Mouse (Mus musculus) CH12.LX (cell line): ENCODE measurements at regions not wholly inside any gene's neighbourhood (a gene's known extent, or its start where the extent isn't known, plus 50 kb on each side); places are given as distances from the start of the nearest gene placed in this dataset.

Source experiments
- DNase-seq: peaks from one replicate; pipeline ENCODE4 v3.0.0-alpha.2; 2013; ENCODE audit errors: extremely low read depth
- H3K27ac ChIP-seq: 2 replicates; pipeline ENCODE4 v1.5.1; 2012; ENCODE audit warnings: low read depth, mild to moderate bottlenecking, control low read depth, moderate library complexity; ENCODE audit not compliant: insufficient read depth
- H3K27me3 ChIP-seq: replicated peaks from 2 replicates; pipeline ENCODE3; 2012; ENCODE audit warnings: inconsistent platforms
- H3K36me3 ChIP-seq, 2 experiments: replicated peaks in 1 of 2; 2 replicates each; pipeline versions ENCODE3 to v1.6.1; 2012; ENCODE audit warnings: inconsistent platforms in 1 of 2, low read length in 1 of 2, mild to moderate bottlenecking in 1 of 2, mixed read lengths in 1 of 2, moderate library complexity in 1 of 2; ENCODE audit not compliant: control insufficient read depth in 1 of 2, insufficient read depth in 1 of 2
- H3K4me1 ChIP-seq, 2 experiments: 2 replicates each; pipeline ENCODE4 v1.6.1; 2012; ENCODE audit warnings: inconsistent platforms in 1 of 2, moderate library complexity in 1 of 2; ENCODE audit not compliant: insufficient read depth in 2 of 2, control insufficient read depth in 1 of 2
- H3K4me2 ChIP-seq: 2 replicates; pipeline ENCODE4 v1.6.1; 2012; ENCODE audit warnings: low read depth, mild to moderate bottlenecking, control low read depth; ENCODE audit not compliant: poor library complexity, insufficient read depth, severe bottlenecking
- H3K4me3 ChIP-seq, 3 experiments: fragments of 150-350 bp in 1 of 3; sonication (generic) in 1 of 3; replicated peaks in 1 of 3; 2 replicates each; pipeline versions ENCODE3 to v1.5.1; 2011 to 2012; ENCODE audit warnings: low read depth in 2 of 3, low read length in 2 of 3, mild to moderate bottlenecking in 2 of 3, moderate library complexity in 2 of 3, control low read depth in 1 of 3, improper control_type of control experiment in 1 of 3, inconsistent platforms in 1 of 3, mixed read lengths in 1 of 3; ENCODE audit not compliant: poor library complexity in 1 of 3
- H3K79me2 ChIP-seq: replicated peaks from 2 replicates; pipeline ENCODE4 v1.6.1; 2012; ENCODE audit warnings: mild to moderate bottlenecking, moderate library complexity; ENCODE audit not compliant: control insufficient read depth, poor library complexity, insufficient read depth, severe bottlenecking; ENCODE audit errors: extremely low read depth
- H3K9ac ChIP-seq: 2 replicates; pipeline ENCODE4 v1.6.1; 2012; ENCODE audit warnings: low read depth, mild to moderate bottlenecking, control low read depth, moderate library complexity; ENCODE audit not compliant: insufficient read depth
- H3K9me3 ChIP-seq: replicated peaks from 2 replicates; pipeline ENCODE3; 2012; ENCODE audit warnings: low read length, inconsistent platforms, mixed read lengths
- CHD1 ChIP-seq: IDR thresholded peaks from 2 replicates; pipeline ENCODE4 v1.6.1; 2012; ENCODE audit warnings: low read depth, low read length, improper control_type of control experiment, inconsistent platforms
- CHD2 ChIP-seq: IDR thresholded peaks from 2 replicates; pipeline ENCODE4 v1.6.1; 2011; ENCODE audit warnings: low read length, improper control_type of control experiment
- CTCF ChIP-seq, 2 experiments: IDR thresholded peaks in 1 of 2; conservative IDR thresholded peaks in 1 of 2; 2 replicates each; pipeline ENCODE4 v1.5.1; 2011 to 2012; ENCODE audit warnings: low read depth in 2 of 2, low read length in 2 of 2, improper control_type of control experiment in 1 of 2, inconsistent platforms in 1 of 2, mild to moderate bottlenecking in 1 of 2, moderate library complexity in 1 of 2
- ELF1 ChIP-seq: IDR thresholded peaks from 2 replicates; pipeline ENCODE4 v1.6.1; 2014; ENCODE audit warnings: low read depth, mild to moderate bottlenecking, inconsistent platforms, low read length, improper control_type of control experiment
- EP300 ChIP-seq: IDR thresholded peaks from 2 replicates; pipeline ENCODE4 v1.6.1; 2011; ENCODE audit warnings: low read length, improper control_type of control experiment
- ETS1 ChIP-seq: conservative IDR thresholded peaks from 2 replicates; pipeline ENCODE4 v1.6.1; 2012; ENCODE audit warnings: low read depth, mild to moderate bottlenecking, inconsistent platforms, low read length, improper control_type of control experiment, moderate library complexity
- HCFC1 ChIP-seq: IDR thresholded peaks from 2 replicates; pipeline ENCODE4 v1.6.1; 2012; ENCODE audit warnings: low read depth, mild to moderate bottlenecking, inconsistent platforms, low read length, improper control_type of control experiment
- IRF4 ChIP-seq: IDR thresholded peaks from 2 replicates; pipeline ENCODE4 v1.6.1; 2014; ENCODE audit warnings: low read depth, mild to moderate bottlenecking, inconsistent platforms, low read length, improper control_type of control experiment
- JUN ChIP-seq: IDR thresholded peaks from 2 replicates; pipeline ENCODE4 v1.6.1; 2011; ENCODE audit warnings: low read depth, mild to moderate bottlenecking, low read length, improper control_type of control experiment, moderate library complexity; ENCODE audit not compliant: insufficient read depth
- JUND ChIP-seq: conservative IDR thresholded peaks from 2 replicates; pipeline ENCODE4 v1.6.1; 2011; ENCODE audit warnings: low read depth, low read length, improper control_type of control experiment
- MAX ChIP-seq: IDR thresholded peaks from 2 replicates; pipeline ENCODE4 v1.6.1; 2011; ENCODE audit warnings: low read length, improper control_type of control experiment
- MAZ ChIP-seq: IDR thresholded peaks from 2 replicates; pipeline ENCODE4 v1.6.1; 2012; ENCODE audit warnings: low read depth, mild to moderate bottlenecking, inconsistent platforms, low read length, improper control_type of control experiment, moderate library complexity
- MEF2A ChIP-seq: IDR thresholded peaks from 2 replicates; pipeline ENCODE4 v1.6.1; 2014; ENCODE audit warnings: low read depth, mild to moderate bottlenecking, inconsistent platforms, low read length, improper control_type of control experiment, borderline replicate concordance
- MXI1 ChIP-seq: IDR thresholded peaks from 2 replicates; pipeline ENCODE4 v1.6.1; 2011; ENCODE audit warnings: mild to moderate bottlenecking, low read depth, low read length, improper control_type of control experiment
- MYC ChIP-seq: IDR thresholded peaks from 2 replicates; pipeline ENCODE4 v1.6.1; 2011; ENCODE audit warnings: low read depth, mild to moderate bottlenecking, improper control_type of control experiment, low read length
- NRF1 ChIP-seq: IDR thresholded peaks from 2 replicates; pipeline ENCODE4 v1.6.1; 2014; ENCODE audit warnings: low read depth, mild to moderate bottlenecking, inconsistent platforms, low read length, improper control_type of control experiment, moderate library complexity
- PAX5 ChIP-seq: IDR thresholded peaks from 2 replicates; pipeline ENCODE4 v1.6.1; 2012; ENCODE audit warnings: low read length, inconsistent platforms, mixed read lengths
- POLR2AphosphoS2 ChIP-seq: IDR thresholded peaks from 2 replicates; pipeline ENCODE4 v1.6.1; 2011; ENCODE audit warnings: low read depth, low read length, improper control_type of control experiment
- RAD21 ChIP-seq: IDR thresholded peaks from 2 replicates; pipeline ENCODE4 v1.6.1; 2011; ENCODE audit warnings: low read depth, mild to moderate bottlenecking, low read length, improper control_type of control experiment, moderate library complexity
- SMC3 ChIP-seq: IDR thresholded peaks from 2 replicates; pipeline ENCODE4 v1.6.1; 2011; ENCODE audit warnings: low read depth, low read length, improper control_type of control experiment
- TBP ChIP-seq: conservative IDR thresholded peaks from 2 replicates; pipeline ENCODE4 v1.6.1; 2011; ENCODE audit warnings: low read depth, low read length, improper control_type of control experiment
- TCF12 ChIP-seq: IDR thresholded peaks from 2 replicates; pipeline ENCODE4 v1.6.1; 2014; ENCODE audit warnings: low read depth, mild to moderate bottlenecking, inconsistent platforms, low read length, improper control_type of control experiment
- UBTF ChIP-seq: IDR thresholded peaks from 2 replicates; pipeline ENCODE4 v1.6.1; 2012; ENCODE audit warnings: low read depth, mild to moderate bottlenecking, inconsistent platforms, low read length, improper control_type of control experiment, moderate library complexity
- USF1 ChIP-seq: IDR thresholded peaks from 2 replicates; pipeline ENCODE4 v1.6.1; 2014; ENCODE audit warnings: low read depth, mild to moderate bottlenecking, inconsistent platforms, low read length, improper control_type of control experiment
- USF2 ChIP-seq: conservative IDR thresholded peaks from 2 replicates; pipeline ENCODE4 v1.6.1; 2011; ENCODE audit warnings: low read depth, low read length, improper control_type of control experiment
- ZKSCAN1 ChIP-seq: IDR thresholded peaks from 2 replicates; pipeline ENCODE4 v1.6.1; 2012; ENCODE audit warnings: low read depth, inconsistent platforms, low read length, improper control_type of control experiment, borderline replicate concordance
- ZNF384 ChIP-seq: IDR thresholded peaks from 2 replicates; pipeline ENCODE4 v1.6.1; 2012; ENCODE audit warnings: low read depth, low read length, improper control_type of control experiment, inconsistent platforms
- dilution Hi-C: fragments of 300-500 bp; cut with MboI; formaldehyde crosslinking; loops from 2 replicates; pipeline ENCODE4 v1.14.3; 2020; ENCODE audit warnings: low sequenced_read_pairs; ENCODE audit not compliant: extremely low pct_unique_long_range_greater_than_20kb, extremely low pct_ligation_motif_present
- in situ Hi-C: fragments of 300-500 bp; cut with MboI; formaldehyde crosslinking; loops from 3 replicates; pipeline ENCODE4 v1.14.3; 2019; ENCODE audit warnings: low sequenced_read_pairs, low pct_ligation_motif_present, low pct_unique_long_range_greater_than_20kb, mixed read lengths

DNA sequence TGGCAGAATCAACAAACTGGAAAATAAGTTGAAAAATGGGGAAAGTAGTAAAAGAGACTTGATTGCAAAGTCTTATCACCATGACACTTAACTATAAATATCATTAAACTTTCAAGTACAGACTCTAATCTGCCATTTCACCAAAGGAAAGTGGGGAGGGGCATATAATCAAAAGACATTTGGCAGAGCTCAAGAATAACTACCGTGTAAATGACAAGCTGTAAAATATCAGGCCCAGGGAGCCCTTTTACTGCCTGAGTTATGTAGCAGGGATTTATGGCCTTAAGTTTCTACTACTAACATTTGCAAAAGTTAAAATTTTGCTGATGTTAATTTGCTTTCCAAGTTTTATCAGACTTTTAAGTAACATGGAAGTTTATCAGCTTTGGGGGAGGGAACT lies 620.1 kb downstream of the Nebl start:
- H3K9ac ChIP-seq, result no peak overlapping the region
- no peak overlapping the region for H3K4me2 ChIP-seq
- no peaks in the 10 kb centered on the region for H3K4me1 ChIP-seq
- dilution Hi-C loops, result no loop called here
- in situ Hi-C loops, result no loop called here
- H3K9me3 ChIP-seq, result no peaks in the 10 kb centered on the region
- TF ChIP-seq POLR2AphosphoS2, result no peak
- TF ChIP-seq TCF12, result no peak
- no peak for TF ChIP-seq MAZ
- TF ChIP-seq USF2, result no peak
- no peak for TF ChIP-seq ZNF384
- no peak for TF ChIP-seq IRF4
- no peak for TF ChIP-seq EP300
- TF ChIP-seq TBP, result no peak
- TF ChIP-seq CHD1, result no peak
- no peak for TF ChIP-seq PAX5
- no peak for TF ChIP-seq ELF1
- no peak for TF ChIP-seq NRF1
- TF ChIP-seq ZKSCAN1, result no peak
- no peak for TF ChIP-seq JUND
- no peak for TF ChIP-seq SMC3
- no peak for TF ChIP-seq MAX
- TF ChIP-seq MEF2A, result no peak
- TF ChIP-seq HCFC1, result no peak
- no peak for TF ChIP-seq USF1
- no peak for TF ChIP-seq RAD21
- no peaks in the 10 kb centered on the region for H3K27me3 ChIP-seq
- no peaks in the 10 kb centered on the region for H3K36me3 ChIP-seq
- DNase-seq, result no peak
- H3K79me2 ChIP-seq, result no peaks in the 10 kb centered on the region
- H3K27ac ChIP-seq, result no peak overlapping the region
- no peak overlapping the region for H3K4me3 ChIP-seq

DNA sequence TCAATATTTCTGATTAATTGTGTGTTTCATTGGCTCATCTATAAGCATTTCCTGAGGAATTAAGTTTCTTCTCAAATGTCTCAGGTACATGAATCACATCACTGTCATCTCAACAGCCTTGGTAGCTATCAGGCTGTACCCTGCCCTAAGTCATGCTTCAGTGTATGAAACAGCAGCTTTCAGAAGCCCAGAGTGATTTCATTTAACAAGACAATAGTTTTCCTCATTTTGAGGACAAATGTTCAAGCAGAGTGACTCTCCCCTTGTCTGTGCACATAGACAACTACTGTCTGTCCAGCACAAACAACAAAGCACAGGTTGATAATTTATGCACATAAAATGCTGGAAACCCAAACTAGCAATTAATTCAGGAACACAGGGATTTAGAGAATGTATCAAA lies 630.1 kb downstream of the Nebl start:
- Histone ChIP-seq H3K79me2 (no peaks in the 10 kb centered on the region), H3K4me3 (no peak overlapping the region), H3K27ac (no peak overlapping the region), H3K9me3 (peaks cover 16% of the 10 kb centered on the region), H3K27me3 (no peaks in the 10 kb centered on the region), H3K36me3 (no peaks in the 10 kb centered on the region), H3K4me1 (no peaks in the 10 kb centered on the region), H3K4me2 (no peak overlapping the region)
- dilution Hi-C loops, result no loop called here
- in situ Hi-C loops, result no loop called here
- TF ChIP-seq USF1 (no peak), HCFC1 (no peak), ELF1 (no peak), CHD2 (no peak), USF2 (no peak), UBTF (no peak), RAD21 (no peak), MYC (no peak), MAZ (no peak), TCF12 (no peak), CTCF (conservative IDR thresholded peaks at IDR 0.05 in 1 of 2, IDR thresholded peaks at IDR 0.05 in 1 of 2; ENCODE audit: low read depth in 2 of 2, low read length in 2 of 2) (no peak), POLR2AphosphoS2 (no peak), JUN (no peak), SMC3 (no peak), ETS1 (no peak), CHD1 (no peak), MXI1 (no peak), IRF4 (no peak)
- TF ChIP-seq, all 38 proteins: peak for 0
- H3K9ac ChIP-seq, result no peak overlapping the region
- no peak for DNase-seq
